Mouse (Mus musculus): ENCODE measurements around the gene Zdhhc6. TPM values are rescaled to one million over a fixed set of nuclear protein-coding genes. Genes with fewer than 3 reads are reported as not detected.

Zdhhc6 gene
- polyA plus RNA-seq, 1 experiment from 2014 or later: 106 TPM

DNA sequence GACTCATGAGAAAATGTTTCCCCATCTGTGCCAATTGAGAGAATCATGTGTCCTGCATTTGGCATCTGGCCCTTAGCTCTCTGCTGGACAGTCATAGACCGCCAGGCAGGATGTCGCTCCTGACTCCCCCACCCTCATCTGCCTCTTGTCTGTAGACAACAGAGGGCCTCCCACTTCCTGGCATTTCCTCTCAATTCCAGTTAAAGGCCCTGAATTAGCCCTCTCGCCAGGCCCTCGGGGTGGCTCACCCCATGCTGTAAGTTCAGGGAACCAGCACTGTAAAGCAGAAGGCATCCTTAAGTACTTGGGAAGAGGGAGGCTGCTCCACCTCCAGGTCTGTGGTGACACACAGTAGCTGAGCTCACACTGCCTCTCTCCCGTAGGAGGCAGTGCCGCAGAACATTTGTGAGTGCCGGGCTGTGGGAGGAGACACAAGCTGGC, 71.0 kb downstream of the Zdhhc6 start:
- Histone ChIP-seq H3K4me2 (ENCODE audit: low read depth, low read length) (no peak overlapping the region), H3K4me1 (ENCODE audit: control insufficient read depth, insufficient read depth, low read length) (no peaks in the 10 kb centered on the region), H3K27me3 (ENCODE audit: control insufficient read depth, insufficient read depth, low read length) (no peaks in the 10 kb centered on the region), H3K27ac (replicated peaks; ENCODE audit: low read depth, low read length) (no peak overlapping the region), H3K9me3 (replicated peaks; ENCODE audit: control insufficient read depth, low read length) (no peaks in the 10 kb centered on the region), H3K36me3 (replicated peaks; ENCODE audit: control insufficient read depth, insufficient read depth, low read depth, low read length) (no peaks in the 10 kb centered on the region), H3K9ac (replicated peaks; ENCODE audit: low read length) (no peak overlapping the region; the same call in 1 of the 2 replicates), H3K4me3 (ENCODE audit: low read depth, low read length) (no peak overlapping the region)
- 0 out of 2 replicates have a peak, but pooled peaks have one; percentile 9 for ATAC-seq (replicated peaks; ENCODE audit: insufficient number of reproducible peaks, low FRiP score, low TSS enrichment, low read depth)
- 15% methylated on average over 7 of the region's 7 CpGs for WGBS
- DNase-seq (ENCODE audit: low spot score): peak; percentile 35

DNA sequence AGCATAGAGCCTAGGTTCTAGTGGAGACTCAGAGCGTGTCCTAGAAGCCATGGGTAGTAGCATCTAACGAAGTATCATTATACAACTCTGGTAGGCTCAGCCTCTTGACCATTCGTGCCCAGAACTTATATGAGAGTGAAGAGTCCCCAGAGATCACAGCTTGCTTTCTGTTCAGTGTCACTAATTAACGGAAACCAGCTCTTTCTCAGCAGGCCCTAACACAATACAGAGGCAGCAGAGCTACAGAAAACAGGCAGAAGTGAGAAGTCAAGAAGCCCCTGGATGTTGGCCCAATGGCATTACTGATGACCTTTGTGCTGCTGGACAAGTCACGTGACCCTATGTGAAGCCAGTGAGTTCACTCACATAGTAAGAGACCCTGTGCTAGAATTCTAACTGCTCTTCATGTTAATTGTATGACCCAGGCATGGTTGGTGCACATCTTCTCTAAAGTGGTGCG, 74.6 kb downstream of the Zdhhc6 start, which contains the start of gene Gucy2g:
TSS of gene Gucy2g (minus strand) at position 51 of the 460 bp plus-strand sequence.
- no peaks in the 10 kb centered on the region for H3K27me3 ChIP-seq (ENCODE audit: control insufficient read depth, insufficient read depth, low read length)
- 79% methylated on average over 6 of the region's 6 CpGs for WGBS
- ATAC-seq (replicated peaks; ENCODE audit: insufficient number of reproducible peaks, low FRiP score, low TSS enrichment, low read depth) (no peak), DNase-seq (ENCODE audit: low spot score) (no peak)
- H3K4me2 ChIP-seq (ENCODE audit: low read depth, low read length): no peak within 1 kb of the TSS
- no peak within 1 kb of the TSS for H3K9ac ChIP-seq (replicated peaks; ENCODE audit: low read length)
- H3K36me3 ChIP-seq (replicated peaks; ENCODE audit: control insufficient read depth, insufficient read depth, low read depth, low read length): no peaks in the 10 kb centered on the region
- H3K9me3 ChIP-seq (replicated peaks; ENCODE audit: control insufficient read depth, low read length): no peaks in the 10 kb centered on the region
- H3K4me1 ChIP-seq (ENCODE audit: control insufficient read depth, insufficient read depth, low read length): no peaks in the 10 kb centered on the region
- H3K27ac ChIP-seq (replicated peaks; ENCODE audit: low read depth, low read length): no peak within 1 kb of the TSS
- no peak within 1 kb of the TSS for H3K4me3 ChIP-seq (ENCODE audit: low read depth, low read length)

DNA sequence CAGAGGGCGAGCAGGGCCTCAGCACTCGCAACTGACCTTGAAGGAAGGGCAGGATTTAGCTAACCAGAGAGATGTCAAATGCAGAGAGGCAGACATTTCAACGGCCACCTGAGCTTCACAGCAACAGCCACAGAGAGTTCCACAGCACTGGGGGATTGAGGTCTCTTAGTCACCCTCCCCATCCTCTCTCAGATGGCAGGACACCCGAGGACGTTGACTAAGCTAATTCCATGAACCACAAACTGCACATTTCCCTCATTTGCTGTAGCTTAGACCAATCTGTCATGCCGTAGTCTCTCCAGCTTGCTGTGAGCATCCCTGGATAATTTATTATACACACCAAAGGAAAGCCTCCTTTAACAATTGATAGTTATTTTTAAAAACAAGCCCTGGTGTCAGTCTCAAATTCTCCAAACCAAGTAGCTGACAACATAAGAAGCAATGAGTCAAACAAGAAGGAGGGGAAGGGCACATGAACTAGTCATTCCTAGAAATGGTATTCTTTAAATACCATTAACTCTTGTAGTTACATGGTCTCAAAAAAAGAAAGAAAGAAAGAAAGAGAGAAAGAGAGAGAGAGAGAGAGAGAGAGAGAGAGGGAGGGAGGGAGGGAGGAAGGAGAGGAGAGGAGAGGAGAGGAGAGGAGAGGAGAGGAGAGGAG, 75.9 kb downstream of the Zdhhc6 start:
- ATAC-seq (replicated peaks; ENCODE audit: insufficient number of reproducible peaks, low FRiP score, low TSS enrichment, low read depth) (no peak), DNase-seq (ENCODE audit: low spot score) (no peak)
- H3K9me3 ChIP-seq (replicated peaks; ENCODE audit: control insufficient read depth, low read length): no peaks in the 10 kb centered on the region
- H3K4me3 ChIP-seq (ENCODE audit: low read depth, low read length): no peak overlapping the region
- no peak overlapping the region for H3K4me2 ChIP-seq (ENCODE audit: low read depth, low read length)
- no peak overlapping the region for H3K9ac ChIP-seq (replicated peaks; ENCODE audit: low read length)
- H3K36me3 ChIP-seq (replicated peaks; ENCODE audit: control insufficient read depth, insufficient read depth, low read depth, low read length): no peaks in the 10 kb centered on the region
- H3K27ac ChIP-seq (replicated peaks; ENCODE audit: low read depth, low read length): no peak overlapping the region
- H3K27me3 ChIP-seq (ENCODE audit: control insufficient read depth, insufficient read depth, low read length): no peaks in the 10 kb centered on the region
- no peaks in the 10 kb centered on the region for H3K4me1 ChIP-seq (ENCODE audit: control insufficient read depth, insufficient read depth, low read length)
- 82% methylated on average over 6 of the region's 6 CpGs for WGBS

DNA sequence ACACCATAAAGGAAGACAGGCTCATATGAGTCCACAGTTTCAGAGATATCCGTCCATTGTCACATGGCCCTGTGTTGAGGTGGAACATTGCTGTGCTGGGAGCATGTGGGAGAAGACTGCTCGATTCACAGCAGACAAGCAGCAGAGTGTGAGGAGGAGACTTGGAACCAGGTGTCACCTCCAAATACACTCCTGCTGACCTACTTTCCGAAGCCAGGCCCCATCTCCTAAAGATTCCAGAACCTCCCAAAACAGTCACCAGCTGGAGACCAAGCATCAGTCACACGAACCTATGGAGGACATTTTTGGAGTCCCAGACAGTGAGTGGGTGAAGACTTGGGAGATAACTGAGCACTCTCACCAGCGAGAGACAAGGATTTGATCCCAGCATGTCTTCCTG, 79.3 kb downstream of the Zdhhc6 start:
- Histone ChIP-seq H3K27me3 (ENCODE audit: control insufficient read depth, insufficient read depth, low read length) (no peaks in the 10 kb centered on the region), H3K4me3 (ENCODE audit: low read depth, low read length) (no peak overlapping the region), H3K4me1 (ENCODE audit: control insufficient read depth, insufficient read depth, low read length) (no peaks in the 10 kb centered on the region), H3K36me3 (replicated peaks; ENCODE audit: control insufficient read depth, insufficient read depth, low read depth, low read length) (no peaks in the 10 kb centered on the region), H3K4me2 (ENCODE audit: low read depth, low read length) (no peak overlapping the region), H3K9me3 (replicated peaks; ENCODE audit: control insufficient read depth, low read length) (no peaks in the 10 kb centered on the region), H3K27ac (replicated peaks; ENCODE audit: low read depth, low read length) (no peak overlapping the region), H3K9ac (replicated peaks; ENCODE audit: low read length) (no peak overlapping the region)
- ATAC-seq (replicated peaks; ENCODE audit: insufficient number of reproducible peaks, low FRiP score, low TSS enrichment, low read depth) (no peak), DNase-seq (ENCODE audit: low spot score) (no peak)
- WGBS: 81% methylated on average over 5 of the region's 5 CpGs

- Histone ChIP-seq H3K27me3 (ENCODE audit: control insufficient read depth, insufficient read depth, low read length) (no peaks in the 10 kb centered on the region), H3K4me2 (ENCODE audit: low read depth, low read length) (no peak overlapping the region), H3K9me3 (replicated peaks; ENCODE audit: control insufficient read depth, low read length) (no peaks in the 10 kb centered on the region), H3K9ac (replicated peaks; ENCODE audit: low read length) (no peak overlapping the region), H3K36me3 (replicated peaks; ENCODE audit: control insufficient read depth, insufficient read depth, low read depth, low read length) (no peaks in the 10 kb centered on the region), H3K4me3 (ENCODE audit: low read depth, low read length) (no peak overlapping the region), H3K4me1 (ENCODE audit: control insufficient read depth, insufficient read depth, low read length) (no peaks in the 10 kb centered on the region), H3K27ac (replicated peaks; ENCODE audit: low read depth, low read length) (no peak overlapping the region)
- 43% methylated on average over 2 of the region's 2 CpGs for WGBS
- DNase-seq (ENCODE audit: low spot score) (no peak), ATAC-seq (replicated peaks; ENCODE audit: insufficient number of reproducible peaks, low FRiP score, low TSS enrichment, low read depth) (no peak)
These were observed 79.8 kb downstream of the Zdhhc6 start for GRCm38 (mm10) chr19:55236026-55236425.

DNA sequence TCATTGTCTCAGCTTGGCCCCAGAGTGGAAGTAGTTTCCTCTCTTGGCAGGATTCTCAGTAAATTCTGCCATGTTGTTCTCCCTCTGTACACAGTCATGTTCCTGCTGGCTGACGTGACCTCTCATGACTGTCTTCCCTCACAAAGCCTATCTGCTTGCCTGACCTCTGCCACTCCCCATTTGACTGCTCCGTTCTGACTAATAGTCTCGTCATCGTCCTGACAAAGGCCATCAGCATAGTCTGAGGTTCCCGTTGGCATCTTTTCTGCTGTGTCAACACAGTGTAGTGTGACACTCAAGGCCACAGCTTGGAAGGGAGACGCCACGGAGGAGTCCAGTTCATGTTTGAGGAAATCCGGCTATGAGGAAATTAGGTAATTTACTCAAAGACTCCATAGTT, 83.7 kb downstream of the Zdhhc6 start:
- Histone ChIP-seq H3K27me3 (ENCODE audit: control insufficient read depth, insufficient read depth, low read length) (no peaks in the 10 kb centered on the region), H3K4me1 (ENCODE audit: control insufficient read depth, insufficient read depth, low read length) (no peaks in the 10 kb centered on the region), H3K9me3 (replicated peaks; ENCODE audit: control insufficient read depth, low read length) (no peaks in the 10 kb centered on the region), H3K36me3 (replicated peaks; ENCODE audit: control insufficient read depth, insufficient read depth, low read depth, low read length) (no peaks in the 10 kb centered on the region), H3K27ac (replicated peaks; ENCODE audit: low read depth, low read length) (no peak overlapping the region), H3K9ac (replicated peaks; ENCODE audit: low read length) (no peak overlapping the region), H3K4me2 (ENCODE audit: low read depth, low read length) (no peak overlapping the region), H3K4me3 (ENCODE audit: low read depth, low read length) (no peak overlapping the region)
- 56% methylated on average over 8 of the region's 8 CpGs for WGBS
- ATAC-seq (replicated peaks; ENCODE audit: insufficient number of reproducible peaks, low FRiP score, low TSS enrichment, low read depth): no peak
- DNase-seq (ENCODE audit: low spot score): no peak

GRCm38 (mm10) chr19:55231081-55231480, 84.8 kb downstream of the Zdhhc6 start:
- no peak overlapping the region for H3K27ac ChIP-seq (replicated peaks; ENCODE audit: low read depth, low read length)
- no peak overlapping the region for H3K4me3 ChIP-seq (ENCODE audit: low read depth, low read length)
- 81% methylated on average over 10 of the region's 10 CpGs for WGBS
- H3K4me2 ChIP-seq (ENCODE audit: low read depth, low read length): no peak overlapping the region
- no peak overlapping the region for H3K9ac ChIP-seq (replicated peaks; ENCODE audit: low read length)
- ATAC-seq (replicated peaks; ENCODE audit: insufficient number of reproducible peaks, low FRiP score, low TSS enrichment, low read depth): no peak
- no peaks in the 10 kb centered on the region for H3K9me3 ChIP-seq (replicated peaks; ENCODE audit: control insufficient read depth, low read length)
- H3K36me3 ChIP-seq (replicated peaks; ENCODE audit: control insufficient read depth, insufficient read depth, low read depth, low read length): no peaks in the 10 kb centered on the region
- H3K27me3 ChIP-seq (ENCODE audit: control insufficient read depth, insufficient read depth, low read length): no peaks in the 10 kb centered on the region
- H3K4me1 ChIP-seq (ENCODE audit: control insufficient read depth, insufficient read depth, low read length): no peaks in the 10 kb centered on the region
- DNase-seq (ENCODE audit: low spot score): no peak

- Histone ChIP-seq H3K27ac (replicated peaks; ENCODE audit: low read depth, low read length) (no peak overlapping the region), H3K4me2 (ENCODE audit: low read depth, low read length) (no peak overlapping the region), H3K9me3 (replicated peaks; ENCODE audit: control insufficient read depth, low read length) (no peaks in the 10 kb centered on the region), H3K27me3 (ENCODE audit: control insufficient read depth, insufficient read depth, low read length) (no peaks in the 10 kb centered on the region), H3K36me3 (replicated peaks; ENCODE audit: control insufficient read depth, insufficient read depth, low read depth, low read length) (no peaks in the 10 kb centered on the region), H3K4me1 (ENCODE audit: control insufficient read depth, insufficient read depth, low read length) (no peaks in the 10 kb centered on the region), H3K4me3 (ENCODE audit: low read depth, low read length) (no peak overlapping the region), H3K9ac (replicated peaks; ENCODE audit: low read length) (no peak overlapping the region)
- DNase-seq (ENCODE audit: low spot score): no peak
- no peak for ATAC-seq (replicated peaks; ENCODE audit: insufficient number of reproducible peaks, low FRiP score, low TSS enrichment, low read depth)
- WGBS: 80% methylated on average over 7 of the region's 7 CpGs
These were observed 88.7 kb downstream of the Zdhhc6 start for GRCm38 (mm10) chr19:55227135-55227534.
